Mouse (Mus musculus) naive thymus-derived CD4-positive, alpha-beta T cell, adult 2 months (primary cell): Measurements from ENCODE around the gene Vmn2r102.

ENCODE experiments used
- DNase-seq: peaks from one replicate; pipeline ENCODE4 v3.0.0-alpha.2; 2011; ENCODE audit warnings: low read depth

Vmn2r102 gene

DNA sequence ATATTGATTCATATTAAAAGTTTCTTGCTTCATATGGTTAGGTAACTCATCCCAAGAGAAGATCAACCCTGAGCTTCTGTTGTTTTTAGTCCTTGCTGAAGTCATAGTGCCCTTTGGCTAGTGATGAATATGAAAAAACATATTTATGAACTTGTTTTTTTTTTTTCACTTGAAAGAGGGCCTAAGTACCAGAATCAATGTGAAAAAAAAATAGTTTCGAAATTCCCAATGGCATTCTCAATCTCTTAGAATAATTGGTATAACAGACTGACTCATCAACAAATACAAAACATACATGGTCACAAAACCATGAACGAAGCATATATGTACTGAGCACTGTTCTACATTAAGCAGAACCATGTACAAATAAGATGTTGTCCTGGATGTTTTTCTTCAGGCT lies at the start of gene Vmn2r102:
Gene Vmn2r102 (plus strand): TSS at position 301 of the 400 bp plus-strand sequence.
- DNase-seq = no peak

DNA sequence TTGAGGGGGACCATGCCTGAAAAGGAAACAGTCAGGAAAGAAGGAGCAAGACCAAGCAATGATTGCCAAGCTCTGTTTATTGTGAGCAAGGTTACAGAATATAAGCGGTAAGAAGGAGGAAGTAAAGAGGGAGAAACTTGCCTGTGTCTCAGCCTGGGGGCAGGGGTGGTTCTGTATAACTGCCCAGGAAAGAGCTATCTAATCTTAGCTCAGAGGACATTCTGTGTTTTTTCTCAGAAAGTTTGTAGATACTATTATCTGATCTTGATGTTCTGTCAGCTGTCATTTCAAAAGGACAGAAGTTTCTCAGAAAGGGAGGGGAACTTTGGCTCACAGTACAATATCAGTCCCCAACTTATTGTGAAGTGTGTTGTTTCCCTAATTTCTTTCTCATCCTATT lies 30.8 kb upstream of the Vmn2r102 start:
- DNase-seq = no peak

DNA sequence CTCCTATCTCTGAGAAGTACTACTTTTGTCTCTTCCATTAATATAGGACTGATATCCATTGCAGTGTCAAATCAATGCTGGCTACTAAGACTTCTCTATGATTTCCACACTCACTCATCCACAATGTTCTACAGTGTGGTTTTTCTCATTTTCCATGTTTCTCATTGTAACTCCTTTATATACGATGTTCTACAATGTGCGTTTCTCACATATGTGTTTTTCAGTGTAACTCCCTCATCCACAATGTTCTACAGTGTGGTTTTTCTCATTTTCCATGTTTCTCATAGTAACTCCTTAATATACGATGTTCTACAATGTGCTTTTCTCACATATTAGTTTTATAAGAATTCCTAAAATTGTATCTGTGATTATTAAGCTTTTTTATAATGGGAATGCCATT lies 1.7 kb upstream of the Vmn2r102 start:
- no peak for DNase-seq

DNA sequence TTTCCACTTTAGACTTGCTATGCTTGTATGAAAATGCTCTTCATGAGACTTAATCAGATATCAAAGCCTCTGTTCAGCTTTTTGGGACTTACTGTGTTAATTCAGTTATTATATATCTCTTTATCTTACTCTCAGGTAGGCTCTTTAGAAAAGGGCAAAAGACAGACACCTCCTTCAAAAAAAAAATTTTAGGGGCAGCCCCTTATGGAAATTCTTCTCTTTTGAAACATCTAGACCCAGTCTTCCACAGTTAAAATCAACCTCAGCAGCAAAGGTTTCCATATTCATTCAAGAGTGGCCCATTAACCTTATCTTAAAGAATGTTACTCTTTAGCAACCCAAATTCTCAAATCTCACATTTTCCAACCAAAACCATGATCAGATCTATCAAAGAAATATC lies 31.9 kb downstream of the Vmn2r102 start:
- DNase-seq = no peak
